Mouse (Mus musculus) granulocyte monocyte progenitor cell, adult 5-6 weeks (primary cell): ENCODE measurements around the gene Pet117. TPM values are rescaled to one million over a fixed set of nuclear protein-coding genes. Genes with fewer than 3 reads are reported as not detected.

Source experiments
- ATAC-seq: replicated peaks from 2 replicates; pipeline ENCODE4 v1.8.0; 2016; ENCODE audit warnings: mild to moderate bottlenecking, moderate TSS enrichment, inconsistent platforms; ENCODE audit not compliant: poor library complexity, severe bottlenecking
- total RNA-seq, 2 experiments: library from RNA; stranded (forward) in 1 of 2; stranded (reverse) in 1 of 2; fragments of 200-712, 200-1000 nt in 1 of 2; fragments of >200 nt in 1 of 2; fragmentation: Nextera tagmentation in 1 of 2; gene quantifications; 2 replicates each; pipeline ENCODE4 v1.2.3; 2014 to 2017

Pet117 gene
- total RNA-seq, 2 experiments from 2014 or later = not detected

- no peak for ATAC-seq
Observed at GRCm38 (mm10) chr2:144381293-144381692, 12.5 kb downstream of the Pet117 start.

- ATAC-seq = no peak
Observed at GRCm38 (mm10) chr2:144381741-144382140, 12.9 kb downstream of the Pet117 start.

GRCm38 (mm10) chr2:144382624-144383138 is 13.9 kb downstream of the Pet117 start:
- ATAC-seq = no peak

GRCm38 (mm10) chr2:144386296-144386695 is 17.5 kb downstream of the Pet117 start:
- ATAC-seq = no peak

- ATAC-seq = no peak
Observed at GRCm38 (mm10) chr2:144388416-144388815, 19.6 kb downstream of the Pet117 start.

GRCm38 (mm10) chr2:144399531-144399930 is 30.7 kb downstream of the Pet117 start:
- ATAC-seq = no peak

- ATAC-seq = no peak
Observed at GRCm38 (mm10) chr2:144400659-144401058, 31.9 kb downstream of the Pet117 start.

GRCm38 (mm10) chr2:144409037-144409436 is 40.2 kb downstream of the Pet117 start:
- no peak for ATAC-seq

GRCm38 (mm10) chr2:144410603-144411002 is 41.8 kb downstream of the Pet117 start:
- no peak for ATAC-seq

- ATAC-seq = no peak
Observed at GRCm38 (mm10) chr2:144414646-144415045, 45.9 kb downstream of the Pet117 start.

GRCm38 (mm10) chr2:144416859-144417258 is 48.1 kb downstream of the Pet117 start:
- no peak; the same call in 1 of the 2 replicates for ATAC-seq

- ATAC-seq = no peak
Observed at GRCm38 (mm10) chr2:144418062-144418461, 49.3 kb downstream of the Pet117 start.

- no peak for ATAC-seq
Observed at GRCm38 (mm10) chr2:144422094-144422675, 53.4 kb downstream of the Pet117 start.

Other genes with a start within 250 kb of the Pet117 start
- gene Mgme1, start 98.3 kb upstream of the Pet117 start, total RNA-seq (2014; fragmentation: Nextera tagmentation) = 19.6 and 23.4 TPM in 2 replicates
- gene Mgme1, start 98.3 kb upstream of the Pet117 start, total RNA-seq (2017) = 25.4 and 29.9 TPM in 2 replicates
- 226 and 255 TPM in 2 replicates for gene Snx5, start 98.1 kb upstream of the Pet117 start, total RNA-seq (2014; fragmentation: Nextera tagmentation)
- 248 and 283 TPM in 2 replicates for gene Snx5, start 98.1 kb upstream of the Pet117 start, total RNA-seq (2017)
- not detected in 2 replicates for gene Ovol2, start 36.9 kb upstream of the Pet117 start, total RNA-seq (2014; fragmentation: Nextera tagmentation)
- not detected in 2 replicates for gene Ovol2, start 36.9 kb upstream of the Pet117 start, total RNA-seq (2017)
- 62.8 and 84.3 TPM in 2 replicates for gene Kat14, start within 50 bp of the Pet117 start, total RNA-seq (2014; fragmentation: Nextera tagmentation)
- 37.3 and 37.9 TPM in 2 replicates for gene Kat14, start within 50 bp of the Pet117 start, total RNA-seq (2017)
- gene Dzank1, start 158.4 kb downstream of the Pet117 start, total RNA-seq (2014; fragmentation: Nextera tagmentation) = not detected in 2 replicates
- gene Dzank1, start 158.4 kb downstream of the Pet117 start, total RNA-seq (2017) = 2.5 TPM in 1 of 2 replicates, not detected in the other
- gene Polr3f, start 158.7 kb downstream of the Pet117 start, total RNA-seq (2014; fragmentation: Nextera tagmentation) = 15.6 and 19.1 TPM in 2 replicates
- 29.1 and 35.1 TPM in 2 replicates for gene Polr3f, start 158.7 kb downstream of the Pet117 start, total RNA-seq (2017)
- gene Rbbp9, start 181.9 kb downstream of the Pet117 start, total RNA-seq (2014; fragmentation: Nextera tagmentation) = 11.5 and 19.1 TPM in 2 replicates
- 9.6 and 9.7 TPM in 2 replicates for gene Rbbp9, start 181.9 kb downstream of the Pet117 start, total RNA-seq (2017)
- gene Sec23b, start 187.2 kb downstream of the Pet117 start, total RNA-seq (2014; fragmentation: Nextera tagmentation) = 56.9 and 79.4 TPM in 2 replicates
- gene Sec23b, start 187.2 kb downstream of the Pet117 start, total RNA-seq (2017) = 120 and 130 TPM in 2 replicates
- 32.6 and 47.7 TPM in 2 replicates for gene Smim26, start 225.1 kb downstream of the Pet117 start, total RNA-seq (2014; fragmentation: Nextera tagmentation)
- 15.6 and 30.0 TPM in 2 replicates for gene Smim26, start 225.1 kb downstream of the Pet117 start, total RNA-seq (2017)
- 31.2 and 39.9 TPM in 2 replicates for gene Dtd1, start 230.9 kb downstream of the Pet117 start, total RNA-seq (2014; fragmentation: Nextera tagmentation)
- gene Dtd1, start 230.9 kb downstream of the Pet117 start, total RNA-seq (2017) = 43.9 and 75.9 TPM in 2 replicates